Mouse (Mus musculus): Measurements from ENCODE around the gene Sipa1l3.

- TF ChIP-seq POLR2A (IDR thresholded peaks at IDR 0.05; ENCODE audit: insufficient read depth, low read depth, low read length) (no peak), EP300 (IDR thresholded peaks at IDR 0.05; ENCODE audit: insufficient read depth, low read depth, low read length) (no peak), CTCF (IDR thresholded peaks at IDR 0.05) (no peak)
Measured at GRCm38 (mm10) chr7:29340838-29341237, 177.6 kb downstream of the Sipa1l3 start.

All from heart, adult 2 months (tissue).